In the genomic region with DNA sequence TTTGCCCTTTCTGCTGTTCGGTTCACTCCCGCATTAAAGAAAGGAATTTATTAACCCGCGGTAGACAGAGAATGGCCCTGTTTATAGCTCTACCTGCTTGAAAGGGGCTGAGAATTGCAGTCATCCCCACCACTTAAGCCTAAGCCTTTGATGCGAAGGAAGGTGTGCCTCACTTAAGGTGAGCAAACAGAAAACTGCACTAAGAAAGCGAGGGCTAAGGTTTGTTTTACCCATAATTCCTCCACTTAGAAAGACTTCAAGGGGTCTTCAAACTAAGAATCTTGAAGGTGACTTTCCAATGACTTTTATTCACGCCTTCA, we compare ENCODE assay signal across 24 mouse cellular contexts.
DNase-seq lines count a peak whose midpoint lies in the region; ATAC-seq and TF ChIP-seq lines count a peak whose summit lies in the region.
"Had no signal": no experiment of that assay in that cellular context is flagged by ENCODE, and none has a peak within 500 bp of the region (broad histone marks: within the 10 kb centered on the region; RNA-seq: fewer than 3 reads in every experiment).

No protein-coding gene starts in this region.

- peaks cover 3% of the 10 kb centered on the region; the same call in 1 of the 2 replicates for H3K4me1 ChIP-seq in lung, embryonic 14.5 days (ENCODE audit: insufficient read depth)
- H3K4me1 ChIP-seq in lung, postnatal 0 days (ENCODE audit: insufficient read depth, low read depth, low read length) = no peaks in the 10 kb centered on the region
- no peaks in the 10 kb centered on the region for H3K4me1 ChIP-seq in lung, adult 2 months (ENCODE audit: control insufficient read depth, insufficient read depth, low read length)
- H3K4me1 ChIP-seq in stomach, embryonic 15.5 days = no peaks in the 10 kb centered on the region; the same call in 1 of the 2 replicates
- H3K4me1 ChIP-seq: heart, embryonic 10.5 days; heart, embryonic 13.5 days had no signal

- no peak for TF ChIP-seq EP300 in lung, postnatal 0 days (IDR thresholded peaks at IDR 0.05)

- ATAC-seq in lung, embryonic 14.5 days (ENCODE audit: insufficient read depth) = peak; percentile 67
- peak; percentile 34 for ATAC-seq in lung, postnatal 0 days
- no peak for ATAC-seq in stomach, embryonic 15.5 days (ENCODE audit: insufficient read depth, low FRiP score, low read depth)
- ATAC-seq in erythroblast, adult 5-6 weeks (replicated peaks; ENCODE audit: low FRiP score, poor library complexity, severe bottlenecking) = no peak
- ATAC-seq: activated CD4-positive, CD25-positive, alpha-beta regulatory T cell, adult 4 months; forebrain, embryonic 14.5 days; forebrain, postnatal 0 days had no signal

- DNase-seq in lung, embryonic 14.5 days = peak; percentile 61
- DNase-seq in lung, adult 18-20 months = no peak
- DNase-seq in lung, postnatal 0 days (ENCODE audit: low spot score) = peak; percentile 31
- DNase-seq in lung, adult 2 months = no peak
- DNase-seq in ovary, postnatal 10 days (ENCODE audit: low spot score) = no peak
- DNase-seq in kidney, postnatal 14 days = no peak
- DNase-seq: adrenal gland, adult 8-10 months; adrenal gland, postnatal 25 days; cerebellum, adult 11-12 months; cerebellum, adult 8-10 months; cerebellum, postnatal 14 days; forebrain, postnatal 0 days; gastrocnemius, adult 2 months; gastrocnemius, postnatal 36 days; heart, adult 2 months; heart, postnatal 14 days; heart, postnatal 4 days had no signal

- H3K4me2 ChIP-seq in lung, embryonic 14.5 days = peak overlapping the region; percentile 21; the same call in 1 of the 2 replicates
- peak overlapping the region; percentile 29 for H3K4me2 ChIP-seq in lung, postnatal 0 days (replicated peaks; ENCODE audit: low read depth, low read length)
- no peak overlapping the region; the same call in 1 of the 2 replicates for H3K4me2 ChIP-seq in stomach, embryonic 15.5 days
- H3K4me2 ChIP-seq: heart, embryonic 13.5 days; hindbrain, embryonic 14.5 days had no signal

- no peaks in the 10 kb centered on the region for H3K27me3 ChIP-seq in lung, embryonic 14.5 days (ENCODE audit: insufficient read depth, low read length)
- H3K27me3 ChIP-seq in lung, postnatal 0 days (replicated peaks; ENCODE audit: insufficient read depth, low read length) = no peaks in the 10 kb centered on the region
- no peaks in the 10 kb centered on the region for H3K27me3 ChIP-seq in stomach, embryonic 15.5 days (replicated peaks)
- H3K27me3 ChIP-seq: heart, embryonic 13.5 days had no signal

- WGBS in lung, embryonic 14.5 days = 64% methylated on average over 7 of the region's 7 CpGs
- WGBS in lung, postnatal 0 days = 40% methylated on average over 7 of the region's 7 CpGs
- WGBS in lung, adult 2 months = 63% methylated on average over 7 of the region's 7 CpGs
- WGBS in stomach, embryonic 15.5 days = 60% methylated on average over 7 of the region's 7 CpGs

- TF ChIP-seq POLR2A in lung, adult 2 months (IDR thresholded peaks at IDR 0.05; ENCODE audit: borderline replicate concordance, extremely low read depth, low read depth, low read length) = no peak

- no peak overlapping the region for H3K9ac ChIP-seq in lung, embryonic 14.5 days
- H3K9ac ChIP-seq in lung, postnatal 0 days (replicated peaks; ENCODE audit: low read depth) = no peak overlapping the region
- H3K9ac ChIP-seq in stomach, embryonic 15.5 days = no peak overlapping the region
- H3K9ac ChIP-seq: forebrain, postnatal 0 days; heart, embryonic 13.5 days; hindbrain, embryonic 14.5 days had no signal

- no peaks in the 10 kb centered on the region for H3K9me3 ChIP-seq in lung, embryonic 14.5 days (ENCODE audit: low read depth, low read length)
- H3K9me3 ChIP-seq in lung, postnatal 0 days (ENCODE audit: low read length) = no peaks in the 10 kb centered on the region
- H3K9me3 ChIP-seq in stomach, embryonic 15.5 days = no peaks in the 10 kb centered on the region
- H3K9me3 ChIP-seq: heart, embryonic 10.5 days; heart, embryonic 13.5 days had no signal

- no peak overlapping the region for H3K4me3 ChIP-seq in lung, embryonic 14.5 days (ENCODE audit: low read depth, low read length)
- H3K4me3 ChIP-seq in lung, postnatal 0 days (ENCODE audit: low read depth, low read length) = no peak overlapping the region
- H3K4me3 ChIP-seq in lung, adult 2 months (replicated peaks; ENCODE audit: extremely low read depth, low read depth, low read length) = no peak overlapping the region
- H3K4me3 ChIP-seq in stomach, embryonic 15.5 days (replicated peaks) = no peak overlapping the region
- H3K4me3 ChIP-seq: gastrocnemius, adult 2 months; heart, adult 2 months; heart, embryonic 10.5 days; heart, embryonic 13.5 days had no signal

- peak overlapping the region; percentile 84 for H3K27ac ChIP-seq in lung, embryonic 14.5 days (ENCODE audit: low read depth)
- no peak overlapping the region for H3K27ac ChIP-seq in lung, postnatal 0 days (ENCODE audit: low read length)
- H3K27ac ChIP-seq in stomach, embryonic 15.5 days = peak overlapping the region; percentile 64
- H3K27ac ChIP-seq: gastrocnemius, adult 2 months; heart, adult 2 months; heart, embryonic 10.5 days; heart, embryonic 13.5 days; hindbrain, embryonic 14.5 days had no signal

- no peak for TF ChIP-seq CTCF in lung, embryonic 14.5 days (IDR thresholded peaks at IDR 0.05; ENCODE audit: low read depth)
- no peak for TF ChIP-seq CTCF in lung, postnatal 0 days (IDR thresholded peaks at IDR 0.05)
- TF ChIP-seq CTCF in lung, adult 2 months (IDR thresholded peaks at IDR 0.05; ENCODE audit: insufficient read depth, low read length) = no peak

- no peaks in the 10 kb centered on the region for H3K36me3 ChIP-seq in lung, embryonic 14.5 days (ENCODE audit: insufficient read depth)
- H3K36me3 ChIP-seq in lung, postnatal 0 days (ENCODE audit: insufficient read depth, low read length) = no peaks in the 10 kb centered on the region
- H3K36me3 ChIP-seq in stomach, embryonic 15.5 days = no peaks in the 10 kb centered on the region
- H3K36me3 ChIP-seq: heart, embryonic 10.5 days; heart, embryonic 13.5 days had no signal

Comparison
In these comparisons a context has a peak if more than half of its experiments do, and no peak if none do; other contexts are left out.
1. DNase-seq: peak in lung, embryonic 14.5 days (single experiment) and lung, postnatal 0 days (single experiment); none in lung, adult 18-20 months (0 of 2), lung, adult 2 months (single experiment), ovary, postnatal 10 days (single experiment) and kidney, postnatal 14 days (single experiment).
2. ATAC-seq: peak in lung, embryonic 14.5 days (single experiment) and lung, postnatal 0 days (single experiment); none in stomach, embryonic 15.5 days (single experiment) and erythroblast, adult 5-6 weeks (single experiment).